Mouse (Mus musculus): ENCODE data around the gene Afg3l1. TPM values are rescaled to one million over a fixed set of nuclear protein-coding genes. Genes with fewer than 3 reads are reported as not detected.
"Not testable (repeated sequence)": the region's sequence is repeated elsewhere in the genome, so short reads cannot be mapped to it uniquely, and the experiment has no call there.

Afg3l1 gene
- total and polyA plus RNA-seq, 2 experiments: 22.8 to 37.8 TPM

DNA sequence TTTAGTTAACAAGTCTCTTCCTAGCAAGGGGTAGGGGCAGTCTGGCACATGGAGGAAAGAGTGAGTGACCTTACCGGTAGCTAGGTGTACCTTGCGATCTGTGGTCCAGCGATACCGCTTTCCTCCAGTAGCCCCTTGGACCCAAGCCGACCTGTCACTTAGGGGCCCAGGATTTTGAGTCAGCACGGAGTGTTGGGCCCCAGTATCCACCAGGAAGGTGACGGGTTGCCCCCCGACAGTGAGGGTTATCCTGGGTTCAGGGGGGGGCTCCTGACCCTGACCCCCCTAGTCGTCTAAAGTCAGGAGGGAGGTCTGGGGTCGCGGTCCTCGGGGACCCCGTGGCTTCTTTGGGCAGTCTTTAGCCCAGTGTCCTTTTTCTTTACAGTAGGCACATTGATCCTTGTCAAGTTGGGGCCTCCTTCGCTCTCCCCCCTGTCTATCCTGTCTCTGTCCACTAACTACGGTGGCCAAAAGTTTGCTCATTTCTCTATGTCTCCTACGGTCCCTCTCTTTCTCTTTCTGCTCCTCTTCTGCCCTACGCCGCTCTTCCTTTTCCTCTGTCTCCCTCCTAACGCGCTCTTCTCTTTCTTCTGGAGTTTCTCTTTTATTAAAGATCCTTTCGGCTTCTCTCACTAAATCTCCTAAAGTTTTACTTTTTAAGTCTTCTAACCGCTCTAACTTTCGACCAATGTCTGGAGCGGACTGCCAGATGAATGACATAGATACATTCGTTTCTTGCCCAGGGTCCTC lies 45.9 kb upstream of the Afg3l1 start:
- H3K79me2 ChIP-seq (ENCODE audit: control insufficient read depth, insufficient read depth, low read length): no peaks in the 10 kb centered on the region
- 95% methylated on average over 25 of the region's 25 CpGs for WGBS
- TF ChIP-seq POLR2A (IDR thresholded peaks at IDR 0.05; ENCODE audit: extremely low read depth, insufficient read depth, low read length): no peak
- no peak for TF ChIP-seq CTCF (IDR thresholded peaks at IDR 0.05; ENCODE audit: low read depth, low read length)
- no peaks in the 10 kb centered on the region; the same call in 1 of the 2 replicates for H3K27me3 ChIP-seq (ENCODE audit: control insufficient read depth, insufficient read depth, low read length)
- no peak overlapping the region for H3K9ac ChIP-seq (ENCODE audit: low read depth, low read length)
- H3K4me1 ChIP-seq (ENCODE audit: control insufficient read depth, insufficient read depth, low read length): no peaks in the 10 kb centered on the region
- H3K27ac ChIP-seq (replicated peaks; ENCODE audit: insufficient read depth, low read depth, low read length): no peak overlapping the region
- H3K4me3 ChIP-seq (ENCODE audit: insufficient read depth, low read depth, low read length): no peak overlapping the region
- H3K36me3 ChIP-seq (ENCODE audit: control insufficient read depth, insufficient read depth, low read length): no peaks in the 10 kb centered on the region
- DNase-seq (ENCODE audit: extremely low read depth, low read depth, low spot score): no peak

- no peak overlapping the region for H3K9ac ChIP-seq (ENCODE audit: low read depth, low read length)
- no peak for TF ChIP-seq POLR2A (IDR thresholded peaks at IDR 0.05; ENCODE audit: extremely low read depth, insufficient read depth, low read length)
- no peak for TF ChIP-seq CTCF (IDR thresholded peaks at IDR 0.05; ENCODE audit: low read depth, low read length)
- H3K79me2 ChIP-seq (ENCODE audit: control insufficient read depth, insufficient read depth, low read length): no peaks in the 10 kb centered on the region
- H3K27me3 ChIP-seq (ENCODE audit: control insufficient read depth, insufficient read depth, low read length): no peaks in the 10 kb centered on the region; the same call in 1 of the 2 replicates
- H3K4me1 ChIP-seq (ENCODE audit: control insufficient read depth, insufficient read depth, low read length): no peaks in the 10 kb centered on the region
- H3K27ac ChIP-seq (replicated peaks; ENCODE audit: insufficient read depth, low read depth, low read length): no peak overlapping the region
- DNase-seq (ENCODE audit: extremely low read depth, low read depth, low spot score): no peak
- no peak overlapping the region for H3K4me3 ChIP-seq (ENCODE audit: insufficient read depth, low read depth, low read length)
- H3K36me3 ChIP-seq (ENCODE audit: control insufficient read depth, insufficient read depth, low read length): no peaks in the 10 kb centered on the region
- WGBS: 96% methylated on average over 16 of the region's 16 CpGs
These were observed 45.3 kb upstream of the Afg3l1 start for GRCm38 (mm10) chr8:123432381-123432780.

DNA sequence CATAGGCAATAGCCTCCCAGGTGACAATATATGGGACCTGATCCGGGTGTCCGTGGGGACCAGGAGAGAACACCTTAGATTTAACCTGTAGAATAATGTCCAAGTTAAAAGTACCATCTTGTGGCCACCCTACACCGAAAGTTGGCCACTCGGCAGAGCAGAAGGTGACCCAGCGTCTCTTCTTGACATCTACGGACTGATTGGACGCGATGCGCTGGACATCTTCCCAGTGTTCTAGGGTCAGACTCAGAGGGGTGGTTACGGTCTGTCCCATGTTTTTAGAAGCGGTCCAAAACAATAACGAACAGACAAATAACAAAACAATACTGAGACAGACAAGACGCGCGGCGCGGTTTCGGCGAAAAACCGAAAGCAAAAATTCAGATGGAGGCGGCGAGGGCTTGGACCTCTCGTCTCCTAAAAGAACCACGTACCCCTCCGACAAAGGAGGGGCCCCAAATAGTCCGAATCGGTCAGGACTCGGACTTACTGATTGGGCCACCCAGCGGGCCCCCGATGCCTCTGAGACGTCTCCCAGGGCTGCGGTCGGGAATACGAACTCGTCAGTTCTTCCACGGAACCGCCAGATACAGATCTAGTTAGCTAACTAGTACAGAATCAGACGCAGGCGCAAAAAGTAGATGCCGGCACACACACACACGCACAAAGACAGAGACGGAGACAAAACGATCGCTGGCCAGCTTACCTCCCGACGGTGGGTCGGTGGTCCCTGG lies 44.3 kb upstream of the Afg3l1 start:
- H3K9ac ChIP-seq (ENCODE audit: low read depth, low read length); H3K27me3 ChIP-seq (ENCODE audit: control insufficient read depth, insufficient read depth, low read length); DNase-seq (ENCODE audit: extremely low read depth, low read depth, low spot score); H3K79me2 ChIP-seq (ENCODE audit: control insufficient read depth, insufficient read depth, low read length); H3K4me3 ChIP-seq (ENCODE audit: insufficient read depth, low read depth, low read length); H3K36me3 ChIP-seq (ENCODE audit: control insufficient read depth, insufficient read depth, low read length); H3K27ac ChIP-seq (replicated peaks; ENCODE audit: insufficient read depth, low read depth, low read length); H3K4me1 ChIP-seq (ENCODE audit: control insufficient read depth, insufficient read depth, low read length): not testable (repeated sequence)
- 97% methylated on average over 47 of the region's 47 CpGs for WGBS

GRCm38 (mm10) chr8:123441788-123442187 lies 35.9 kb upstream of the Afg3l1 start:
- Histone ChIP-seq H3K9ac (ENCODE audit: low read depth, low read length) (no peak overlapping the region), H3K27me3 (ENCODE audit: control insufficient read depth, insufficient read depth, low read length) (no peaks in the 10 kb centered on the region), H3K79me2 (ENCODE audit: control insufficient read depth, insufficient read depth, low read length) (peaks cover 3% of the 10 kb centered on the region; the same call in 1 of the 2 replicates), H3K36me3 (ENCODE audit: control insufficient read depth, insufficient read depth, low read length) (no peaks in the 10 kb centered on the region), H3K27ac (replicated peaks; ENCODE audit: insufficient read depth, low read depth, low read length) (no peak overlapping the region), H3K4me3 (ENCODE audit: insufficient read depth, low read depth, low read length) (no peak overlapping the region), H3K4me1 (ENCODE audit: control insufficient read depth, insufficient read depth, low read length) (peaks cover 7% of the 10 kb centered on the region)
- TF ChIP-seq POLR2A (IDR thresholded peaks at IDR 0.05; ENCODE audit: extremely low read depth, insufficient read depth, low read length) (no peak), CTCF (IDR thresholded peaks at IDR 0.05; ENCODE audit: low read depth, low read length) (no peak)
- DNase-seq (ENCODE audit: extremely low read depth, low read depth, low spot score): no peak
- WGBS: 93% methylated on average over 2 of the region's 2 CpGs

DNA sequence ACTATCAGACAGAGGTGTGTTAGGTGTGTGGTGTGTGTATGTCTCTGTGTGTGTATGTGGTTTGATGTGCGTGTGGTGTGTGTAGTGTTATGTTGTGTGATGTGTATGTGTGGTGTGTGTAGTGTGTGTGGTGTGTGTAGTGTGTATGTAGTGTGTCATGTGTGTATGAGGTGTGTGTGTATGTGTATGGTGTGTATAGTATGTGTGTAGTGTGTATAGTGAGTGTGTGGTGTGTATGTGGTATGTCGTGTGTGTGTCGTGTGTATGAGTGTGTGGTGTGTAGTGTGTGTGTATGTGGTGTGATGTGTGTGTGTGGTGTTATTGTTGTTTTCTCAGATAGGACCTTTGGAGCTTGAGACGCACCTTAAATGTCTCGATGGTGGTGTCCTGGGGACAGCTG lies 35.4 kb upstream of the Afg3l1 start:
- WGBS: 81% methylated on average over 5 of the region's 5 CpGs
- H3K9ac ChIP-seq (ENCODE audit: low read depth, low read length): no peak overlapping the region
- H3K27me3 ChIP-seq (ENCODE audit: control insufficient read depth, insufficient read depth, low read length): no peaks in the 10 kb centered on the region
- no peaks in the 10 kb centered on the region for H3K36me3 ChIP-seq (ENCODE audit: control insufficient read depth, insufficient read depth, low read length)
- H3K27ac ChIP-seq (replicated peaks; ENCODE audit: insufficient read depth, low read depth, low read length): peak overlapping the region; percentile 24; the same call in 1 of the 2 replicates
- H3K4me1 ChIP-seq (ENCODE audit: control insufficient read depth, insufficient read depth, low read length): peaks cover 7% of the 10 kb centered on the region
- DNase-seq (ENCODE audit: extremely low read depth, low read depth, low spot score): no peak
- no peak overlapping the region for H3K4me3 ChIP-seq (ENCODE audit: insufficient read depth, low read depth, low read length)
- peaks cover 3% of the 10 kb centered on the region; the same call in 1 of the 2 replicates for H3K79me2 ChIP-seq (ENCODE audit: control insufficient read depth, insufficient read depth, low read length)
- no peak for TF ChIP-seq POLR2A (IDR thresholded peaks at IDR 0.05; ENCODE audit: extremely low read depth, insufficient read depth, low read length)
- no peak for TF ChIP-seq CTCF (IDR thresholded peaks at IDR 0.05; ENCODE audit: low read depth, low read length)

Data from liver, adult 2 months (tissue).